Mouse (Mus musculus): ENCODE data around the gene Klhl2.

GRCm38 (mm10) chr8:64740547-64741211, 109.1 kb downstream of the Klhl2 start:
- no peak for TF ChIP-seq CTCF (IDR thresholded peaks at IDR 0.05; ENCODE audit: extremely low read depth, insufficient read depth, insufficient read length, insufficient replicate concordance)
- no peak for TF ChIP-seq POLR2A (IDR thresholded peaks at IDR 0.05; ENCODE audit: low read depth, low read length)

Measured in spleen, adult 2 months (tissue).